Mouse (Mus musculus): ENCODE results near the gene Abl2. TPM values are rescaled to one million over a fixed set of nuclear protein-coding genes. Genes with fewer than 3 reads are reported as not detected.
"Not testable (repeated sequence)": the region's sequence is repeated elsewhere in the genome, so short reads cannot be mapped to it uniquely, and the experiment has no call there.

Gene Abl2
- polyA plus RNA-seq, 1 experiment from 2014 or later: 9.0 TPM

DNA sequence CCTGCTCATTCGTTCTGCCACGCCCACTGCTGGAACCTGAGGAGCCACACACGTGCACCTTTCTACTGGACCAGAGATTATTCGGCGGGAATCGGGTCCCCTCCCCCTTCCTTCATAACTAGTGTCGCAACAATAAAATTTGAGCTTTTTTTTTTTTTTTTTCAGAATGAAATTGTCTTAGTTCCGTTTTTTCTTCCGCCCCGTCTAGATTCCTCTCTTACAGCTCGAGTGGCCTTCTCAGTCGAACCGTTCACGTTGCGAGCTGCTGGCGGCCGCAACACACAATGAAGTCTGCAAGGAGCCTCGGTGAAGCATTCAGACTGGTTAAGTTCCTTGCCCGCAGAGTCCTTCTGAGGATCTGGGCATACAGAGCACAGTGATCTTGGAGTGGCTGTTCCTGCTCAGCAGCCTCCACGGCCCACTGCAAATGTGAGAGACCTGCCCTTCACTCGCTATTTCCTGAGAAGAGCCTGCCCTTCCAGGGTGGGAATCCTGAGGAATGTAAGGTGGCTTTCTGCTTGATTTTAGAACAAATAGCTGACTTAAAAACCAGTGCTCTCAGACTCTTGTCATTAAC lies 102.2 kb downstream of the Abl2 start:
- not testable (repeated sequence) for H3K4me1 ChIP-seq (ENCODE audit: control insufficient read depth, insufficient read depth, low read length); H3K4me3 ChIP-seq (replicated peaks; ENCODE audit: low read depth, low read length); H3K9me3 ChIP-seq (ENCODE audit: control insufficient read depth, low read length); ATAC-seq (ENCODE audit: low FRiP score, low TSS enrichment); H3K27ac ChIP-seq (replicated peaks; ENCODE audit: low read depth, low read length); H3K9ac ChIP-seq (replicated peaks; ENCODE audit: low read length); H3K27me3 ChIP-seq (ENCODE audit: control insufficient read depth, insufficient read depth, low read length); DNase-seq; H3K4me2 ChIP-seq (ENCODE audit: low read length)
- 0 out of 2 replicates have a peak, but pooled peaks cover 12% of the 10 kb centered on the region for H3K36me3 ChIP-seq (ENCODE audit: control insufficient read depth, insufficient read depth, low read length)
- WGBS: 72% methylated on average over 19 of the region's 21 CpGs

DNA sequence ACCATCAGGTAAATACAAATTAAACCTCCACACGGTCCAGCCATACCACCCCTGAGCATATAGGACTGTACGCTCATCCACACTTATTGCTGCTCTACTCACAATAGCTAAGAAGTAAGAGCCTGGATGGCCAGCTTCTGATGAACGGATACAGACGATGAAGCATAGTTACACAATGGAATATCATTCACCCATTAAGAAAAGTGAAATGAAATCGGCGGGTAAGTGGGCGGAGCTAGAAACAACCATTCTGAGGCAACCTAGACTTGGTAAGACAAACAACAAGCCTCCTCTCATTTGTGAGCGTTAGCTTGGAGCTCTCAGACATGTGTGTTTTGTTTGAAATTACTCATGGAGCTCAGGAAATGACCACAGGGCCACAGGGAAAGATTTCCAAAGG lies 107.2 kb downstream of the Abl2 start:
- no peak overlapping the region for H3K4me3 ChIP-seq (replicated peaks; ENCODE audit: low read depth, low read length)
- no peak overlapping the region for H3K9ac ChIP-seq (replicated peaks; ENCODE audit: low read length)
- 0 out of 2 replicates have a peak, but pooled peaks cover 4% of the 10 kb centered on the region for H3K36me3 ChIP-seq (ENCODE audit: control insufficient read depth, insufficient read depth, low read length)
- no peaks in the 10 kb centered on the region for H3K4me1 ChIP-seq (ENCODE audit: control insufficient read depth, insufficient read depth, low read length)
- DNase-seq (no peak), ATAC-seq (ENCODE audit: low FRiP score, low TSS enrichment) (no peak)
- no peak overlapping the region for H3K27ac ChIP-seq (replicated peaks; ENCODE audit: low read depth, low read length)
- no peaks in the 10 kb centered on the region for H3K27me3 ChIP-seq (ENCODE audit: control insufficient read depth, insufficient read depth, low read length)
- 92% methylated on average over 8 of the region's 8 CpGs for WGBS
- H3K9me3 ChIP-seq (ENCODE audit: control insufficient read depth, low read length): no peaks in the 10 kb centered on the region
- H3K4me2 ChIP-seq (ENCODE audit: low read length): no peak overlapping the region

GRCm38 (mm10) chr1:156667141-156667926 lies 108.7 kb downstream of the Abl2 start:
- no peaks in the 10 kb centered on the region for H3K27me3 ChIP-seq (ENCODE audit: control insufficient read depth, insufficient read depth, low read length)
- H3K4me3 ChIP-seq (replicated peaks; ENCODE audit: low read depth, low read length): no peak overlapping the region
- DNase-seq (no peak), ATAC-seq (ENCODE audit: low FRiP score, low TSS enrichment) (no peak)
- no peak overlapping the region for H3K9ac ChIP-seq (replicated peaks; ENCODE audit: low read length)
- H3K4me1 ChIP-seq (ENCODE audit: control insufficient read depth, insufficient read depth, low read length): no peaks in the 10 kb centered on the region
- no peaks in the 10 kb centered on the region for H3K36me3 ChIP-seq (ENCODE audit: control insufficient read depth, insufficient read depth, low read length)
- no peak overlapping the region for H3K27ac ChIP-seq (replicated peaks; ENCODE audit: low read depth, low read length)
- no peak overlapping the region for H3K4me2 ChIP-seq (ENCODE audit: low read length)
- no peaks in the 10 kb centered on the region for H3K9me3 ChIP-seq (ENCODE audit: control insufficient read depth, low read length)
- 91% methylated on average over 23 of the region's 23 CpGs for WGBS

GRCm38 (mm10) chr1:156668602-156669001 lies 110.0 kb downstream of the Abl2 start:
- no peak overlapping the region for H3K27ac ChIP-seq (replicated peaks; ENCODE audit: low read depth, low read length)
- no peaks in the 10 kb centered on the region for H3K36me3 ChIP-seq (ENCODE audit: control insufficient read depth, insufficient read depth, low read length)
- ATAC-seq (ENCODE audit: low FRiP score, low TSS enrichment): no peak
- H3K9me3 ChIP-seq (ENCODE audit: control insufficient read depth, low read length): no peaks in the 10 kb centered on the region
- H3K4me3 ChIP-seq (replicated peaks; ENCODE audit: low read depth, low read length): no peak overlapping the region
- H3K4me1 ChIP-seq (ENCODE audit: control insufficient read depth, insufficient read depth, low read length): peaks cover 4% of the 10 kb centered on the region; the same call in 1 of the 2 replicates
- no peaks in the 10 kb centered on the region for H3K27me3 ChIP-seq (ENCODE audit: control insufficient read depth, insufficient read depth, low read length)
- no peak overlapping the region for H3K9ac ChIP-seq (replicated peaks; ENCODE audit: low read length)
- 38% methylated on average over 5 of the region's 5 CpGs for WGBS
- no peak for DNase-seq
- H3K4me2 ChIP-seq (ENCODE audit: low read length): no peak overlapping the region

GRCm38 (mm10) chr1:156669208-156669983 lies 110.8 kb downstream of the Abl2 start:
- H3K27ac ChIP-seq (replicated peaks; ENCODE audit: low read depth, low read length): no peak overlapping the region
- no peak overlapping the region for H3K4me2 ChIP-seq (ENCODE audit: low read length)
- H3K36me3 ChIP-seq (ENCODE audit: control insufficient read depth, insufficient read depth, low read length): no peaks in the 10 kb centered on the region
- H3K27me3 ChIP-seq (ENCODE audit: control insufficient read depth, insufficient read depth, low read length): no peaks in the 10 kb centered on the region
- H3K9ac ChIP-seq (replicated peaks; ENCODE audit: low read length): no peak overlapping the region
- no peak for ATAC-seq (ENCODE audit: low FRiP score, low TSS enrichment)
- H3K9me3 ChIP-seq (ENCODE audit: control insufficient read depth, low read length): no peaks in the 10 kb centered on the region
- WGBS: 45% methylated on average over 11 of the region's 11 CpGs
- peaks cover 12% of the 10 kb centered on the region for H3K4me1 ChIP-seq (ENCODE audit: control insufficient read depth, insufficient read depth, low read length)
- no peak for DNase-seq
- no peak overlapping the region for H3K4me3 ChIP-seq (replicated peaks; ENCODE audit: low read depth, low read length)

DNA sequence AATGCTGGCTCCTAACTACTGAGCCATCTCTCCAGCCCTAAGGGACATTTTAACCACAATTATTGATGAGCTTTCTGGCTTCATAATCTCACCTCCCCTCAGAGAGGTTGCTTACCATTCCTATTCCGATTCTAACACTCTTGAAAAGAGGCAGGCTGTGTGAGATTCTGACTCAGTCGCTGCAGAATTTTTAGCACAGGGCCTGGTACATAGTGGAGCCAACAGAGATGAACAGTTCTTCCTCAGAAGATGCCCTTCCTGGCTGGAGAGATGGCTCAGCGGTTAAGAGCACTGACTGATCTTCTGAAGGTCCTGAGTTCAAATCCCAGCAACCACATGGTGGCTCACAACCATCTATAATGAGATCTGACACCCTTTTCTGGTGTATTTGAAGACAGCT lies 113.3 kb downstream of the Abl2 start:
- Histone ChIP-seq H3K27me3 (ENCODE audit: control insufficient read depth, insufficient read depth, low read length) (0 out of 2 replicates have a peak, but pooled peaks cover 4% of the 10 kb centered on the region), H3K4me3 (replicated peaks; ENCODE audit: low read depth, low read length) (no peak overlapping the region), H3K4me2 (ENCODE audit: low read length) (no peak overlapping the region), H3K9me3 (ENCODE audit: control insufficient read depth, low read length) (no peaks in the 10 kb centered on the region), H3K4me1 (ENCODE audit: control insufficient read depth, insufficient read depth, low read length) (peaks cover 12% of the 10 kb centered on the region), H3K9ac (replicated peaks; ENCODE audit: low read length) (no peak overlapping the region), H3K36me3 (ENCODE audit: control insufficient read depth, insufficient read depth, low read length) (no peaks in the 10 kb centered on the region), H3K27ac (replicated peaks; ENCODE audit: low read depth, low read length) (no peak overlapping the region)
- no peak for ATAC-seq (ENCODE audit: low FRiP score, low TSS enrichment)
- DNase-seq: no peak
- WGBS: 89% methylated on average over 3 of the region's 3 CpGs

DNA sequence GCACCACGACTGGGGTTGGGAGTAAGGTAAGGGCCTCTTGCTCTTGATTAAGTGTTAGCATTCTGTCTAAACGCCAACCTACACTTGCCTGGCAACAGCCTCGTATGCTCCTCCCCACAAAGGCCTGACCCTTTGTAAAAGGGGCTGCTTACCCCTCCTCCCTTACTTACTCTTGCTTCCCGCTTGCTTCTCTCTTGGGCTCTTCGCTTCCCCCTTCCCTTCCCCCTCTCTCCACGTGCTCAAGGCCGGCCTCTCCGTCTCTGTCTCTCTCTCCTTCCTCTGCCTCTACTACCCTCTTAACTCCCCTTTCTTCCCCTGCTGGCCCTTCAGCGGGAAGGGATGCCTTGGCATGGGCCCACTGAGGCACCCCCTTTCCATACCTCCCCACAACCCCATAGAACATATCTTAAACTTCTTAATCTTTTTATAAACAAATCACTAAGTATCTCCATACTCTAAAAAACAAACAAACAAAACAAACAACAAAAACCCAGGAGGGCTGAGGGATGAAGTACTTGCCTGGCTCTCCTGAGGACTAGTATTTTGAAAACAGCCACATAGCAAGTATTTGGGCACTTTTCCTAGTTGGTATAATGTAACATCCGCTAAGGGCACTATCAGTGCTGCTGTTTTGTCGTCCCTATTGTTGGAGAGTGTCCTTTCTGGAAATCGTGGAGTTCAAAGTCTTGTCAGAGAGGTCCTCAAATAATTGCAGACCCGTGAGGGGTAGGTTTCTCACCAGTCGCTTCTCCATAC lies 114.3 kb downstream of the Abl2 start:
- no peak for ATAC-seq (ENCODE audit: low FRiP score, low TSS enrichment)
- H3K36me3 ChIP-seq (ENCODE audit: control insufficient read depth, insufficient read depth, low read length): no peaks in the 10 kb centered on the region
- H3K4me3 ChIP-seq (replicated peaks; ENCODE audit: low read depth, low read length): peak overlapping the region; percentile 48
- WGBS: 4% methylated on average over 14 of the region's 14 CpGs
- H3K27me3 ChIP-seq (ENCODE audit: control insufficient read depth, insufficient read depth, low read length): 0 out of 2 replicates have a peak, but pooled peaks cover 4% of the 10 kb centered on the region
- H3K4me2 ChIP-seq (ENCODE audit: low read length): peak overlapping the region; percentile 95
- no peak for DNase-seq
- H3K27ac ChIP-seq (replicated peaks; ENCODE audit: low read depth, low read length): no peak overlapping the region
- no peaks in the 10 kb centered on the region for H3K9me3 ChIP-seq (ENCODE audit: control insufficient read depth, low read length)
- H3K4me1 ChIP-seq (ENCODE audit: control insufficient read depth, insufficient read depth, low read length): peaks cover 12% of the 10 kb centered on the region
- H3K9ac ChIP-seq (replicated peaks; ENCODE audit: low read length): no peak overlapping the region; the same call in 1 of the 2 replicates
